Mouse (Mus musculus) hindbrain, embryonic 15.5 days (tissue): ENCODE measurements around the gene Trim21. TPM values are rescaled to one million over a fixed set of nuclear protein-coding genes. Genes with fewer than 3 reads are reported as not detected.

Experiments
- ATAC-seq: fragments of 200-750 bp; cut with Nextera tagmentation; 2 replicates; pipeline ENCODE4 v1.8.0; 2017; ENCODE audit warnings: low read depth, moderate number of reproducible peaks, moderate TSS enrichment; ENCODE audit not compliant: low FRiP score
- H3K27ac ChIP-seq: fragments of 300-500 bp; sonication (generic); replicated peaks from 2 replicates; pipeline ENCODE4 v1.5.1; 2015; ENCODE audit warnings: mild to moderate bottlenecking, inconsistent platforms
- H3K27me3 ChIP-seq: fragments of 300-500 bp; sonication (generic); 2 replicates; pipeline ENCODE4 v1.6.1; 2015; ENCODE audit warnings: control low read depth, inconsistent platforms
- H3K36me3 ChIP-seq: fragments of 300-500 bp; sonication (generic); 2 replicates; pipeline ENCODE4 v1.6.1; 2015; ENCODE audit warnings: control low read depth, inconsistent platforms
- H3K4me1 ChIP-seq: fragments of 300-500 bp; sonication (generic); replicated peaks from 2 replicates; pipeline ENCODE4 v1.6.1; 2015; ENCODE audit warnings: control low read depth, inconsistent platforms
- H3K4me2 ChIP-seq: fragments of 300-500 bp; sonication (generic); 2 replicates; pipeline ENCODE4 v1.6.1; 2015; ENCODE audit warnings: moderate library complexity, mild to moderate bottlenecking, inconsistent platforms
- H3K4me3 ChIP-seq: fragments of 300-500 bp; sonication (generic); 2 replicates; pipeline ENCODE4 v1.5.1; 2015; ENCODE audit warnings: mild to moderate bottlenecking, inconsistent platforms
- H3K9ac ChIP-seq: fragments of 300-500 bp; sonication (generic); 2 replicates; pipeline ENCODE4 v1.6.1; 2015; ENCODE audit warnings: inconsistent platforms
- H3K9me3 ChIP-seq: fragments of 300-500 bp; sonication (generic); 2 replicates; pipeline ENCODE4 v1.6.1; 2016; ENCODE audit warnings: control low read depth, inconsistent platforms
- WGBS: fragments of 180-500 bp; shearing (Covaris S2); methylation state at CpG from one replicate; pipeline ENCODE4 v1.1.7; 2015; 5-methylcytosine and 5-hydroxymethylcytosine counted together
- polyA plus RNA-seq: library from polyadenylated mRNA; unstranded; fragments of >200 nt; fragmentation: Nextera tagmentation; extraction: Ambion mirVana; gene quantifications from 2 replicates; pipeline ENCODE4 v1.2.1, GENCODE M21; 2015

The Trim21 gene
- 0.25 and 0.26 TPM in 2 replicates for polyA plus RNA-seq

DNA sequence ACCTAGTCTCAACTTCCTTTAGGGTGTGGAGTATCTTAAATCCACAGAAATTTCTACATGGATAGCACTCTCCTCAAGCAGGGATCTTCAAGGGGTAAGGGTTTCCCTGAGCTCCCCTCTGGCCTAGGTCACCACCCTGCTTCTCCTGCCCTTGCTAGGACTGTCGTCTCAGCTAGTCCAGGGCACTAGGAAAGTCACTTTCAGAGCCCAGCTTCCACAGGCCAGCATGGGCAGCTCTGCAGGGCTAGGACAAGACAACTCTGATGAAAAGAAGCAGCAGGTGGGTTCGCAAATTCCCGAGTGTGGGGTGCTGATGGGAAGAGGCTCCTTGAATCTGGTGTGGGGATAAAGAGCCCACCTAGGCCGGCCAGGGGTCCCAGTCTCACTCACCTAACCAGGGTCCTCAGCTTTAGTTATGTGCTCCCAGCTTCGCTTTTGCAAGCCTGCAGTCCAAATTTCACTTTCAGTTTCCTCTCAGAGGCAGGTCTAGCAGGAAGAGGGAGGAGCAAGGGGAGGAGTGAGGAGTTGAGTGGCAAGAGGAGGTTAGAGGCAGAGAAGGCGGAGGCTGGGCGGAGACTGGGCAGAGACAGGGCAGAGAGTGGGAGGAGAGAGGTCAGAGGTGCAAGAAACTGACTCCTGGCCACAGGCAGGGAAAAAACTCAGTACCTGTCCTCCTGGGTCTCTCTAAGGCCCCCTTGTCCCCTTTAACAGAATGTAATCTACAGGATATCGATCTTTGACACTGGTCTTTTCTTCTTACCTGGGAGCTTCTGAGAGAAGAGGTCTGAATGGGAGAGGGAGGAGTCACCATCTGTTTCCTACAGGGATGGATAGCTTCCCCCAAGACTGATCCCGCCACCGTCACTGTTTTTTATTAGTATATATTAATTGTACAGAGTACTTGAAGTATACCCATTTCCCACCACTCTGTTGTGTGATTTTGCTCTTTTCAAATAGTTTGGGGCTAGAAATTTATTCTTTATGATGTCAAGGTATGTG lies at the start of gene Trim21:
TSS of gene Trim21 (minus strand) at position 488 of the 999 bp plus-strand sequence.
- H3K9ac ChIP-seq, result peak within 1 kb of the TSS; percentile 14; the same call in 1 of the 2 replicates
- H3K4me3 ChIP-seq, result peak within 1 kb of the TSS; percentile 30
- no peaks in the 10 kb centered on the region for H3K27me3 ChIP-seq
- no peak within 1 kb of the TSS for H3K27ac ChIP-seq
- no peaks in the 10 kb centered on the region for H3K36me3 ChIP-seq
- H3K9me3 ChIP-seq, result no peaks in the 10 kb centered on the region
- 21% methylated on average over 10 of the region's 10 CpGs for WGBS
- no peaks in the 10 kb centered on the region for H3K4me1 ChIP-seq
- H3K4me2 ChIP-seq, result peak within 1 kb of the TSS; percentile 37
- ATAC-seq, result peak; percentile 79; the same call in 1 of the 2 replicates

DNA sequence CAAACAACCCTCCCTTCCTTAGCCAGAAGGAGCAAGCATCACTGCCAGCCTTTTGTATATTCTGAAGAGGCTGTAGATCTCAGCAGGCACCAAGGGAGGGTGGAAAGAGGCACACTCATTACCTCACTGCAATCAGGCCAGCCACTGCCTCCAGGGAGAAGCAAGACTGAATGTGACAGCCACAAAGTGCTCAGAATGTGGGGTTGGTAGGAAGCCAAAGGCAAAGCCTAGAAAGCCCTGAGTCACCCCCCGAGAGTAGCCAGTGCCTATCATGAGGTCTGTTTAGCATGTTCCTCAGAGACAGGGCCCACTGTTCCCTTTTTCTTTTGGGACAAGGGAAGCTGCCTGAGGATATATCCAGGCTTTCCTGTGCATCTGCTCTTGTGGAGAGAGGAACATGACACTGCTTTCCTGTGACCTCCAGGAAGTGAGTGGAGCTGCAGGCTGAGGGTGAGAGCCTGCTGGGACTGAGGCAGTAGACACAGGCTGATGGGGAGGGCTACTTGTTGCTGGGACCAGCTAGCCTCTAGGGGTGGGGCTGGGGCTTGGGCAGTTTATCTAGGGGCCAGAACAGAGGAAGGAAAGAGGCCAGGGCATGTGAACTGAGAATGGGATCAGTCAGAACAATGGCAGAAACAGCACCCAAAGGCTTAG lies 32.2 kb upstream of the Trim21 start, which contains the start of gene Olfr552:
TSS of gene Olfr552 (plus strand) at position 393 of the 654 bp plus-strand sequence.
- Histone ChIP-seq H3K4me3 (no peak within 1 kb of the TSS), H3K9ac (no peak within 1 kb of the TSS), H3K27ac (no peak within 1 kb of the TSS), H3K36me3 (no peaks in the 10 kb centered on the region), H3K9me3 (no peaks in the 10 kb centered on the region), H3K4me1 (no peaks in the 10 kb centered on the region), H3K27me3 (no peaks in the 10 kb centered on the region), H3K4me2 (no peak within 1 kb of the TSS)
- no peak for ATAC-seq
- WGBS, result 90% methylated on average over 1 of the region's 1 CpGs

DNA sequence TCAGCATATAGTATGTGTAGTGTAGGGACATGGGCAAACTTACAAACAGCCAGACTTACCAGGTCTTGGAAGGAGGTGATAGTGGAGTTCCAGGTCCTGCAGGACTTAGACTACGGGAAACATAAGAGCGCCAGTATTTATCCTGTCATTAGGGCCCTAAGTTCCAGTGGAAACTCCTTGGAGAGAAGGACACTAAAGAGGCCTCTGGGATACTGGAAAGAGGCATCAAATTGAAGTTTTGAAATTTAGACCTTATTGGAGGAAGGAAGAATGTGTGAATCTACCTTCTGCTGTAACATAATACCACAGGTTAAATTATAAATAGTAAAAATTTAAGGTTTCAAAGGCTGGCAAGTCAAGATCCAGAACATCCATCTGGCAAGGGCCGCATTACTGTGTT lies 26.5 kb upstream of the Trim21 start, which contains the start of gene Olfr551:
TSS of gene Olfr551 (minus strand) at position 101 of the 400 bp plus-strand sequence.
- H3K9ac ChIP-seq, result no peak within 1 kb of the TSS
- H3K27me3 ChIP-seq, result no peaks in the 10 kb centered on the region
- 95% methylated on average over 3 of the region's 3 CpGs for WGBS
- no peak within 1 kb of the TSS for H3K27ac ChIP-seq
- H3K9me3 ChIP-seq, result no peaks in the 10 kb centered on the region
- no peaks in the 10 kb centered on the region for H3K4me1 ChIP-seq
- no peak within 1 kb of the TSS for H3K4me2 ChIP-seq
- ATAC-seq, result no peak
- H3K4me3 ChIP-seq, result no peak within 1 kb of the TSS
- no peaks in the 10 kb centered on the region for H3K36me3 ChIP-seq

DNA sequence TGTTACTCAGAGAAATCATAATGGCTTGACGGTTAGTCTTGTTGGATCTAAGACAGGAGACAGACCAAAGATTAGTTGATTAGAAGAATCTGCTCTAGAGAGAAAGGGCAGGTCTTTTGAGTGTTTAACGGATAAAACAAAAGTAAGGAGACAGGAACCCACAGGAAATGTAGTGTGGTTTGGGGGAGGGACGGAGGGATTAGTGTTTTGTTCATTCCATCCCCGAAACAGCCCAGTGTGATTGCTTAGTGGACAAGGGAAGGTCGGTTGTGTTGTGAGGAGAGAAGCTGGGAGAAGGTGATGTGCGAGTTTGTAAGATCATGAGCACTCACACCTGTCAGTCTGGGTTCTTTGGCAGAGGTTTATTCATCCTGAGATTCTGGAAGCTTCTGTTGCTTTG lies 10.7 kb upstream of the Trim21 start:
- H3K4me3 ChIP-seq, result no peak overlapping the region
- H3K27ac ChIP-seq, result no peak overlapping the region
- H3K9ac ChIP-seq, result no peak overlapping the region
- H3K4me2 ChIP-seq, result no peak overlapping the region
- no peaks in the 10 kb centered on the region for H3K9me3 ChIP-seq
- ATAC-seq, result no peak
- H3K4me1 ChIP-seq, result no peaks in the 10 kb centered on the region
- 77% methylated on average over 6 of the region's 6 CpGs for WGBS
- no peaks in the 10 kb centered on the region for H3K27me3 ChIP-seq
- no peaks in the 10 kb centered on the region for H3K36me3 ChIP-seq

DNA sequence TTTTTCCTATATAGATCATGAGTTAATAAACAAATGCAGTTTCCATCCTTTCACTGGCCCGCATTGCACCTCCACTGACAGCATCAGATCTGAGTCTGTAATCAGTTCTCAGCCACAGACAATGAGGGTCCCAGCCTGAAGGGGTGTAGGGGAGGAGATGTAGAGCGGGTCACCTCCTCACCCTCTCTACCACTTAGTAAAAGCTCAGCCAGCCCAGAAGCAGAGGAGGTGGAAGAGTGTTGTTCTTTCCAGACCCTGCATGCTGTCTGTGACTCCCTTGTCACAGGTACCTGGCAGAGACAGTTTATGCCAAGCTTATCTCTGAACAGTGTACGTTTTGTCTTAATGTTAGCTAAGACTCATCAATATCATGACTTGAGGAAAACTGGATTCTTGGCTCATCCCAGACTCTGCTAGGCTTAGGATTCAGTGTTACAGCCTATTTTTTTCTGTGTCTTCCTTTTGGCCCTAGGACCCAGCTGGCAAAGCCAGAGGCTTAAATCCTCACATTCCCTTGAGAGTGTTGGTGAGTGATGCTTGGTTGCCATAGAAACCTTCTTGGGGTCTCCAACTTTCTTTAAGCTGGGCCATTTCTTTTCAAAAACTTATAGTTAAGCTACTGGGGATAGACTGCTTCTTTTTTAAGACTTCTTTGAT lies 8.0 kb upstream of the Trim21 start:
- Histone ChIP-seq H3K27me3 (no peaks in the 10 kb centered on the region), H3K36me3 (no peaks in the 10 kb centered on the region), H3K27ac (no peak overlapping the region)

DNA sequence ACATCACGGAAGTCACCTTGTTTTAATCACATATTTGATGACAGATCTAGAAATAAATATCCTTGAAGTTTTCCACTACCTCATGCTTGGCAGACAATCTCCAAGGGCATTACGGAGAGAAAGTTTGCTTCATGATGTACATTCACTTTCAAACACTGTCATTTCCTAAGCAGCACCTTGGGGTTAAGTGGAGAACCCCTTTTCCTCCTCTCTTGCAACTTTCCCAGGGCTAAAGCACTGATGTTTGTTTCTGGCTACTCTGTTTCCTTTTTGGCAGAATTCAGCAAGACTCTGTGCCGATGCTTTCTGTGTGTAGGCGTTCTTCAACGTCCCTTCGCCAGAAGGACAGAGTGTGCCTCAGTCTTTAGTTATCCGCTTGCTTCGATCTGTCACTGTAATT lies 5.9 kb upstream of the Trim21 start, which contains the start of gene Olfr550:
TSS of gene Olfr550 (plus strand) at position 301 of the 400 bp plus-strand sequence.
- 94% methylated on average over 8 of the region's 8 CpGs for WGBS
- no peak within 1 kb of the TSS for H3K9ac ChIP-seq

More for the DNA sequence above, 8.0 kb upstream of the Trim21 start:
- Histone ChIP-seq H3K4me1 (no peaks in the 10 kb centered on the region), H3K4me3 (no peak overlapping the region), H3K9me3 (no peaks in the 10 kb centered on the region), H3K4me2 (no peak overlapping the region), H3K9ac (no peak overlapping the region)
- ATAC-seq, result no peak
- 70% methylated on average over 3 of the region's 3 CpGs for WGBS

DNA sequence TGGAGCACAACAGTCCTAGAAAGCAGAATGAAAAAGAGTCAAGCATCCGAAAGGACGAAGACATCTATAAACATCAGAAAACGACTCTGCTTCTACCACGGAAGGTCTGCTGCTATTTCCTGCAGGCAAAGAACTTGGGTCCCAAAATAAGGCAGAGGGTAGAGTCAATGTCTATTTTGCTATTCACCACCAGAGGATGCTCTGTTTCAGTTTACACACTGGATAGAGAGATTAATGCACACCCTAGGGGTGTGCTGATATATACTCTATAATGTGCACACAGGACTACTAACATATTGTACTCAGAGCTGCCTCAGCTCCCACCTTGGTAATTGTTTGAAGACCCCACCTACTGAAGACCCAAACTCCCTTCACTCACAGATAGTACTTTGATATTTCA lies 933 bp upstream of the Trim21 start:
- H3K4me3 ChIP-seq, result no peak overlapping the region
- no peaks in the 10 kb centered on the region for H3K9me3 ChIP-seq
- no peak overlapping the region for H3K27ac ChIP-seq
- no peak overlapping the region for H3K9ac ChIP-seq
- no peak overlapping the region for H3K4me2 ChIP-seq
- H3K27me3 ChIP-seq, result no peaks in the 10 kb centered on the region
- no peaks in the 10 kb centered on the region for H3K4me1 ChIP-seq
- no peak for ATAC-seq
- WGBS, result 92% methylated on average over 4 of the region's 4 CpGs
- H3K36me3 ChIP-seq, result no peaks in the 10 kb centered on the region

More for the DNA sequence above, 5.9 kb upstream of the Trim21 start, which contains the start of gene Olfr550:
- ATAC-seq, result no peak
- no peaks in the 10 kb centered on the region for H3K4me1 ChIP-seq
- H3K9me3 ChIP-seq, result no peaks in the 10 kb centered on the region
- H3K4me3 ChIP-seq, result no peak within 1 kb of the TSS
- no peak within 1 kb of the TSS for H3K27ac ChIP-seq
- H3K4me2 ChIP-seq, result no peak within 1 kb of the TSS
- no peaks in the 10 kb centered on the region for H3K27me3 ChIP-seq
- no peaks in the 10 kb centered on the region for H3K36me3 ChIP-seq

DNA sequence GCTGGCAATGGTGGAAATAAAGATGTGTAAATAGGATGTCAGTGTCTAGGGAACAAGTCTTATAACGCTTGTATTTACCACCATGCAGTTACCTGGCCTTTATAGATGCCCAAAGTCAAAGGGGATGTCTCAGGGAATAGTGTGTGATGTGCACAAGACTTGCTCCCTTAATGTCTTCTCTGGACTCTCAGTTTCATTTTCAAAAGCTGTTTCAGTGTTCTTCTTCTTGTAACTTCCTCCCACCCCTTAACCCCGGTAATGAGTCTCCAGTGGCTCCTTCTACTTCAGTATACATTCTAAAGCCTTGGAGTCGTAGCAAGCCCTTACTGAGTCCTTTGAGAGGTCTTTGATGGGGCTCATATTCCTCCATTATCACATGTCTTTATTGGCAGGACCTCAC lies 12.0 kb downstream of the Trim21 start:
- Histone ChIP-seq H3K27ac (no peak overlapping the region), H3K27me3 (no peaks in the 10 kb centered on the region), H3K4me3 (no peak overlapping the region), H3K36me3 (no peaks in the 10 kb centered on the region), H3K9ac (no peak overlapping the region), H3K9me3 (no peaks in the 10 kb centered on the region), H3K4me2 (no peak overlapping the region), H3K4me1 (no peaks in the 10 kb centered on the region)
- 85% methylated on average over 3 of the region's 3 CpGs for WGBS
- no peak for ATAC-seq

DNA sequence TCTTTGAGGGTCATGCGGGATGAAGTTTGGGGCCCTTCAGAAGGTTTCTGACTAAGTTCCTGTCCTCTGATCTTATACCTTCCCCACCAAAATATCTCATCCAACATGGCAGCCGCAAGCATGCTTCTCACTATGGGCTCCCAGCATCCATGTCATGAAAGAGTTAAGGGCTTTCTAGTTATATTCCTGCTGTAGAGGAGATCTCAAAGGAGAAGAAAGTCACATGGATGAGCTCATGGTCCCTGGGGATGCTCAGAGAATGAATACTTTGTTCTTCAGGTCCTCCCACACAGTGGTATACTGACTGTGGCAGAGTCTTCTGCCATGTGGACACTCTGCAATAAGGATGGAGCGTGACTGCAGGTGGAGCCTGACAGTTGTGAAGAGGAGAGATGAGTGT lies 15.7 kb downstream of the Trim21 start, which contains the start of gene Olfr549:
TSS of gene Olfr549 (plus strand) at position 301 of the 400 bp plus-strand sequence.
- H3K27ac ChIP-seq, result no peak within 1 kb of the TSS
- no peak for ATAC-seq
- H3K4me2 ChIP-seq, result no peak within 1 kb of the TSS
- H3K9me3 ChIP-seq, result no peaks in the 10 kb centered on the region
- H3K36me3 ChIP-seq, result no peaks in the 10 kb centered on the region
- H3K27me3 ChIP-seq, result no peaks in the 10 kb centered on the region
- H3K4me3 ChIP-seq, result no peak within 1 kb of the TSS
- no peak within 1 kb of the TSS for H3K9ac ChIP-seq
- 91% methylated on average over 3 of the region's 3 CpGs for WGBS
- no peaks in the 10 kb centered on the region for H3K4me1 ChIP-seq

DNA sequence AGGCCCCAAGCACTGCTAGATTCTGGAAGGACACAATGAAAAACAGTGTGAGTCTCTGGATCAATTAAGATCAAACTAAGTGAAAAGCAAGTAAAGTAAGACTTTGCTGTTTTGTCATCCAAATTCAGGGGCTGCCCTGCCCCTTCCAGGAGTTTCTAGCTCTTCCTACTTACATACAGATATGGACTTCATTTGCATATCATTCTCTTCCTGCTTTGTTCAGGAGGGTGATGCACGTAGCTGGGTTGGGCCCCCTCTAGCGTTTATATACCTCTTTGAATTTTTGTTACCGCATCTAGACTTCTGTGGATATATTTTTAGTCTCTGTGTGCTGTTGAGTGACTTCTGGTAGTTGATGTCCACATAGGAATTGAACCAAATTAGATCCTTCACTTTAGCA lies 24.0 kb downstream of the Trim21 start:
- ATAC-seq, result no peak
- Histone ChIP-seq H3K4me3 (no peak overlapping the region), H3K27me3 (no peaks in the 10 kb centered on the region), H3K27ac (no peak overlapping the region), H3K9me3 (no peaks in the 10 kb centered on the region), H3K36me3 (no peaks in the 10 kb centered on the region), H3K9ac (no peak overlapping the region), H3K4me1 (no peaks in the 10 kb centered on the region), H3K4me2 (no peak overlapping the region)
- 69% methylated on average over 3 of the region's 3 CpGs for WGBS

DNA sequence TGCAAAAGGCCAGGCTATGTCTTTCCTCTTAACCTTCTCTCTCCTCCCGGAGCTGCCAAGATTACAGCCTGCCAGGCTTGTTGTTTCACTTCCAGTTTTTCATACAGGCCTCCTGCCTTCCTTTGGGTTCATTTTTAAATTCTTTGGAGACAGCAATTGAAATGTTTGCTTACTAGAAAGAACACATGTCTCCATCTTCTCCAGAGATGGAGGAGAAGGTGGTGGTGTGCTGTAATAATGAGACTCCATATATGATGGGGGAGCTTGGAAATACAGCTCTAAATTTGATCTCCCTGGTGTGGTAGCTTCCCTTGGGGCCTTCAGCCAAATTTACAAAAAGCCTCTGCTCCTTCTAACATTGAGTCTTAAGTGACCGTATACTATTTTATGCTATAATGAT lies 24.7 kb downstream of the Trim21 start, which contains the start of gene Olfr548-ps1:
TSS of gene Olfr548-ps1 (plus strand) at position 301 of the 400 bp plus-strand sequence.
- no peak for ATAC-seq
- Histone ChIP-seq H3K4me1 (no peaks in the 10 kb centered on the region), H3K36me3 (no peaks in the 10 kb centered on the region), H3K9me3 (no peaks in the 10 kb centered on the region), H3K4me3 (no peak within 1 kb of the TSS), H3K4me2 (no peak within 1 kb of the TSS), H3K9ac (no peak within 1 kb of the TSS), H3K27me3 (no peaks in the 10 kb centered on the region), H3K27ac (no peak within 1 kb of the TSS)
- WGBS, result 98% methylated on average over 2 of the region's 2 CpGs
